Mouse (Mus musculus) MEL (cell line): Measurements from ENCODE around the gene Me3.

Source experiments
- BHLHE40 ChIP-seq: IDR thresholded peaks from 2 replicates; pipeline ENCODE4 v1.6.1; 2012; ENCODE audit warnings: low read depth, mild to moderate bottlenecking, inconsistent platforms, low read length, improper control_type of control experiment, borderline replicate concordance
- CTCF ChIP-seq, 3 experiments: IDR thresholded peaks in 2 of 3; conservative IDR thresholded peaks in 1 of 3; 2 replicates each; pipeline ENCODE4 v1.5.1; 2011 to 2012; ENCODE audit warnings: low read length in 3 of 3, low read depth in 2 of 3, mild to moderate bottlenecking in 2 of 3, improper control_type of control experiment in 1 of 3, inconsistent platforms in 1 of 3, mixed read lengths in 1 of 3, moderate library complexity in 1 of 3; ENCODE audit not compliant: control insufficient read depth in 1 of 3, insufficient read depth in 1 of 3, poor library complexity in 1 of 3, severe bottlenecking in 1 of 3
- EP300 ChIP-seq, 2 experiments: IDR thresholded peaks; 2 replicates each; pipeline ENCODE4 v1.6.1; 2011; ENCODE audit warnings: improper control_type of control experiment in 2 of 2, low read length in 2 of 2, low read depth in 1 of 2, mild to moderate bottlenecking in 1 of 2
- MAX ChIP-seq: IDR thresholded peaks from 2 replicates; pipeline ENCODE4 v1.6.1; 2011; ENCODE audit warnings: low read length, improper control_type of control experiment
- MAZ ChIP-seq: IDR thresholded peaks from 2 replicates; pipeline ENCODE4 v1.6.1; 2012; ENCODE audit warnings: low read depth, mild to moderate bottlenecking, inconsistent platforms, low read length, improper control_type of control experiment
- POLR2A ChIP-seq, 2 experiments: IDR thresholded peaks; 2 replicates each; pipeline ENCODE4 v1.6.1; 2011 to 2012; ENCODE audit warnings: low read length in 2 of 2, mild to moderate bottlenecking in 2 of 2, control low read depth in 1 of 2, improper control_type of control experiment in 1 of 2, low read depth in 1 of 2, moderate library complexity in 1 of 2; ENCODE audit not compliant: control insufficient read depth in 1 of 2, insufficient read depth in 1 of 2, poor library complexity in 1 of 2

DNA sequence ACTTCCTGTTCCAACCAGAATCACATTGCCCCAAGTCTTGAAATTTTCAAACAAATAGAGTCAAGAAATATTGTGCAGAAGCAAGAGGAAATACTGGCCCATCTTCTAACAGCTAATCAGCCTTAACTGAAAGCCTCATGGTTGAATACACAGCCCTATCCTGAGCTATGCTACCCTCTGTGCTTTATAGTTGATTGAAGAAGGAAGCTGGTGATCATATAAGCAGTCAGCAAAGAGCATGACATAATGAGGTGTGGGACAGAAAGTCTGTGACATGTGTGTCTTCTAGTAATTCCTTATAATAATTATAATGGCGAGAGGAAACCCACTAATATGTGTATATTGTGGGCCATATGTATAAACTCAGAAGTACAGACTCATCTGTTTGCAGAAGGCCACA, 95.4 kb downstream of the Me3 start:
- TF ChIP-seq MAZ (no peak), BHLHE40 (no peak), CTCF (IDR thresholded peaks at IDR 0.05 in 2 of 3, conservative IDR thresholded peaks at IDR 0.05 in 1 of 3; ENCODE audit: control insufficient read depth in 1 of 3, insufficient read depth in 1 of 3, low read depth in 2 of 3, low read length in 3 of 3, poor library complexity in 1 of 3, severe bottlenecking in 1 of 3) (no peak), MAX (no peak), EP300 (IDR thresholded peaks at IDR 0.05; ENCODE audit: low read depth in 1 of 2, low read length in 2 of 2) (no peak), POLR2A (IDR thresholded peaks at IDR 0.05; ENCODE audit: control insufficient read depth in 1 of 2, insufficient read depth in 1 of 2, low read depth in 1 of 2, low read length in 2 of 2, poor library complexity in 1 of 2) (no peak)
